Mouse (Mus musculus) cerebellum, adult 9-10 months (tissue): ENCODE measurements around the gene Gm21800.
"Not testable (repeated sequence)": the region's sequence is repeated elsewhere in the genome, so short reads cannot be mapped to it uniquely, and the experiment has no call there.

ENCODE experiments used
- DNase-seq: peaks from one replicate; pipeline ENCODE4 v3.0.0; 2022

Gene Gm21800

GRCm38 (mm10) chrY:41406198-41406597 is at the start of gene Gm21800:
Gm21800 (plus strand) TSS chrY:41406498.
- not testable (repeated sequence) for DNase-seq
